Mouse (Mus musculus) hindbrain, embryonic 13.5 days (tissue): ENCODE data around the gene Gm49318. TPM values are rescaled to one million over a fixed set of nuclear protein-coding genes. Genes with fewer than 3 reads are reported as not detected.
A peak's percentile ranks its signal among the peaks of the same experiment; 100 is the strongest.

Experiments
- ATAC-seq: fragments of 200-750 bp; cut with Nextera tagmentation; 2 replicates; pipeline ENCODE4 v1.8.0; 2017; ENCODE audit warnings: moderate TSS enrichment; ENCODE audit not compliant: low FRiP score
- H3K27ac ChIP-seq: fragments of 300-500 bp; sonication (generic); 2 replicates; pipeline ENCODE4 v1.5.1; 2015; ENCODE audit warnings: inconsistent platforms, mild to moderate bottlenecking, moderate library complexity
- H3K27me3 ChIP-seq: fragments of 300-500 bp; sonication (generic); 2 replicates; pipeline ENCODE4 v1.6.1; 2015; ENCODE audit warnings: mild to moderate bottlenecking, inconsistent platforms
- H3K36me3 ChIP-seq: fragments of 300-500 bp; sonication (generic); 2 replicates; pipeline ENCODE4 v1.6.1; 2015; ENCODE audit warnings: mild to moderate bottlenecking, inconsistent platforms
- H3K4me1 ChIP-seq: fragments of 300-500 bp; sonication (generic); replicated peaks from 2 replicates; pipeline ENCODE4 v1.6.1; 2015; ENCODE audit warnings: inconsistent platforms
- H3K4me2 ChIP-seq: fragments of 300-500 bp; sonication (generic); 2 replicates; pipeline ENCODE4 v1.6.1; 2015; ENCODE audit warnings: inconsistent platforms, mild to moderate bottlenecking, moderate library complexity
- H3K4me3 ChIP-seq: fragments of 300-500 bp; sonication (generic); 2 replicates; pipeline ENCODE4 v1.5.1; 2015; ENCODE audit warnings: mild to moderate bottlenecking, inconsistent platforms
- H3K9ac ChIP-seq: fragments of 300-500 bp; sonication (generic); 2 replicates; pipeline ENCODE4 v1.6.1; 2015; ENCODE audit warnings: mild to moderate bottlenecking, inconsistent platforms
- H3K9me3 ChIP-seq: fragments of 300-500 bp; sonication (generic); 2 replicates; pipeline ENCODE4 v1.6.1; 2016; ENCODE audit warnings: inconsistent platforms
- WGBS: fragments of 180-500 bp; shearing (Covaris S2); methylation state at CpG from one replicate; pipeline ENCODE4 v1.1.7; 2015; 5-methylcytosine and 5-hydroxymethylcytosine counted together
- polyA plus RNA-seq: library from polyadenylated mRNA; unstranded; fragments of >200 nt; fragmentation: Nextera tagmentation; extraction: Ambion mirVana; gene quantifications from 2 replicates; pipeline ENCODE4 v1.2.1, GENCODE M21; 2015

Gene Gm49318
- not detected in 2 replicates for polyA plus RNA-seq

DNA sequence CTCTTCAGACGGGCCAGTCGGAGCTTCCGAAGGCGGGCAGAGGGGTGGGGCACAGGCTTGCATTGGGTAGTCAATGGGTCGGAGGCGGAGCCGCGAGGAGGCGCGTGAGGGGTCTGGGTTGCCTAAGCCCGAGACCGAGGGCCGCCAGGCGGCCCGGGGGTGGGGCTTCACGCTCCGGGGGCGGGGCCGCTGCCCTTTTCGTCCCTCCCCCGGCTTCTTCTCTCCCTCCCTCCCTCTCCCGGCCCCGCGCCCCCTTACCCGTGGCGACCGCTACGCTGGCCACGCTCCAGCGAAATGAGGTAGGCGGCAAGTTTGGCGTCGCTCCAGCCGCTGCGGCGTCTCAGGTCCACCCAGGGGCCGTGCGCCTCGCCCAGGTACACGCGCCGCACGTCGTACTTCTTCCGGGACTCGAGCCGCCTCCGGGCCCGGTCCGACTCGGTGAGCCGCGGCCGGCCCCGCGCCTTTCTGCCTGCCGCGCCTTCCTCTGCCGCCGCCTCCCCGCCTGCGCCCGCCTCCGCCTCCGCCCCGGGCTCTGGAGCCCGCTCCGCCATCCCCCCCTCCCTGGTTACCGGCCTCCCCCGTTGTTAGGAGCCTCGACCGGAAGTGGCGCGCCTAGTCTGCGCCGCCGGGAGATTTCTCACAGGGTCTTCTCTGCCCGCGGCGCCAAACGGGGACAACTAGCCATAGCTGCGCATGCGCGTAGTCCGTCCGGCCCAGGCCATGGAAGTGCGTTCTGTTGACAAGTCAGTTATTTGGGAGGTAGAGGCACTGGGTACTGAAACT, at the start of gene Gm49318, which contains the start of gene Zfp653:
TSS of gene Gm49318 (minus strand) at position 469 of the 783 bp plus-strand sequence.
TSS of gene Zfp653 (minus strand) at position 586 of the 783 bp plus-strand sequence.
- peak; percentile 97 for ATAC-seq
- peaks cover 57% of the 10 kb centered on the region for H3K36me3 ChIP-seq
- H3K4me3 ChIP-seq: peak within 1 kb of the TSS; percentile 82
- H3K27ac ChIP-seq: peak within 1 kb of the TSS; percentile 98
- H3K27me3 ChIP-seq: no peaks in the 10 kb centered on the region
- WGBS: under 1% methylated on average over 74 of the region's 87 CpGs
- no peaks in the 10 kb centered on the region for H3K9me3 ChIP-seq
- peak within 1 kb of the TSS; percentile 95 for H3K9ac ChIP-seq
- H3K4me1 ChIP-seq: peaks cover 23% of the 10 kb centered on the region
- peak within 1 kb of the TSS; percentile 58 for H3K4me2 ChIP-seq

DNA sequence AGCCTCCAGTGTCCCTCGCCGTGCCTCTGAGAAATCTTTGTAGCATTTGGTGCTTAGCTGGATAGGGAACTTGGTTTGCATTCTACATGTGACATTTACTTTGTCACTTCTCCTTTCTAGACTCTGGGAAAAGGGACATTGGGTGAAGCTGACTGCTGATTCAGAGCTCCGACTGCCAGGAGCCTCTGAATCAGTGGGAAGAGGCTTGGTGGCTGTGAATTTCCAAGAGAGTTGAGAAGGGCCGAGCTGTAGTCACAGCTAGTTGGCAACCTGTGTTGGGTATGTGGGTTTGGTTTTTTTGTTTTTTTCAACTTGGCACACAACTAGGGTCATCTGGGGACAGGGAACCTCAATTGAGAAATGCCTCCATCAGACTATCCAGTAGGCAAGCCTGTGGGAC, 48.5 kb upstream of the Gm49318 start:
- ATAC-seq: no peak
- no peak overlapping the region for H3K9ac ChIP-seq
- WGBS: 93% methylated on average over 4 of the region's 4 CpGs
- H3K36me3 ChIP-seq: no peaks in the 10 kb centered on the region
- no peak overlapping the region for H3K4me2 ChIP-seq
- H3K4me1 ChIP-seq: peaks cover 23% of the 10 kb centered on the region
- no peak overlapping the region for H3K4me3 ChIP-seq
- no peak overlapping the region for H3K27ac ChIP-seq
- H3K27me3 ChIP-seq: peaks cover 23% of the 10 kb centered on the region
- H3K9me3 ChIP-seq: no peaks in the 10 kb centered on the region

DNA sequence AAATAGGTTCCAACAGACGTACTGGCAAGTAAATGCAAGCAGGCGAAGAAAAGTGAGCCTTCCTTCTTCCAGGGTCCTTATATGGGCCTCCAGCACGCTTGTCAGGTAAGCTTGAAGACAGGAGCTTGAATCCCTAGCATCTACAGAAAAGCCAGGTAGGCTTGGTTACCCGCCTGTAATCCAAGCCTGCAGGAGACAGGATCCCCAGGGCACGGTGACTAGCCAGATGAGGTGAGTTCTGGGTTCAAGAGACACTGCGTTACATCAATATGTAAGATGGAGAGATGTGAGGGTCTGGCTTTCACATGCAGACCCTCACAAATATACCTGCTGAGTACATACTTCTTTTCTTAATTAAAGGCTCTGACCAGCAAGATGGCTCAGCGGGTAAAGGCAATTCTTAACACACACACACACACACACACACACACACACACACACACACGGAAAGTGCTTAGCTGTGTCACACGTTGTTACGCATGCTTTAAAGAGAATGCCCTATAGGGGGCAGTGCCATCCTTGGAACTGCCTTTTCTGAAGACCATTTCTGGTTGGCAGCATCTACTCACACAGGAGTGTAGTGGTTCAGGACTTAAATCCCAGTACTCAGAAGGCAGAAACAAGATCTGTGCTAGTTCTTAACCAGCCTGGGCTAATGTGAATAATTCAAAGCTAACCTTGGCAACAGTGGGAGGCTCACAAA, 46.8 kb upstream of the Gm49318 start:
- H3K4me1 ChIP-seq: peaks cover 26% of the 10 kb centered on the region
- peaks cover 18% of the 10 kb centered on the region for H3K27me3 ChIP-seq
- peak overlapping the region; percentile 91 for H3K4me2 ChIP-seq
- peak; percentile 1; the same call in 1 of the 2 replicates for ATAC-seq
- H3K36me3 ChIP-seq: peaks cover 12% of the 10 kb centered on the region
- H3K27ac ChIP-seq: no peak overlapping the region
- 50% methylated on average over 10 of the region's 10 CpGs for WGBS
- peak overlapping the region; percentile 92 for H3K9ac ChIP-seq
- peak overlapping the region; percentile 94 for H3K4me3 ChIP-seq
- H3K9me3 ChIP-seq: no peaks in the 10 kb centered on the region

DNA sequence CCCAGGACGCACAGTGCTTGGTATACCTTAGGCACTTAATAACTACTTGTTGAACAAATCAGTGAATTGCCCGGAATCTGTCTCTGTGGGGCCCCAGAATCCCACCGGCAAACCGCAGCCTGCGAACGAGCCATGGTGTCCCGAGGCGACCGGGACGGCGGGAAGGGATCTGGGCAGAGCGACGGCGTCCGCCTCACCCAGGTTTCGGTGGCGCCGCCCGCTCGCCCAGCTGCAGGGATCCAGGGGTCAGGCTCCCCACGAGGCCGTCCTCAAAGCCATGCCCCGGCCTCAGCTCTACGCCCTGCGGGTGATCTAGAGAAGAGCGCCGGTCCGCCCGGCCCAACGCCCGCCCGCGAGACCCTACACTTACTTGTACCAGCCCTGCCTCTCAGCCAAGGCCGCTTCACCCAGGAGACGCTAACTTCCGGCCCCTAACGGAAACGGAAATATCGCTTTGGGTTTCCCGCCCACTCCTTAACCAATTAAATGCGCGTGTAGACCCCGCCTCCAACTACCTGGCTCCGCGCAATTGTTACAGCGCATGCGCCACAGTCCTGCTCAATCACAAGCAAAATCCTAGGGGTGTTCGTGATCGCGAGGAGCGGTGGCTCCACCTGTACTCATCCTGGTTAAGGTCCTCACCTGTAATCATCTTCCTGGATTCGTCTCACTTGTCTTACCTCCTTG, 45.8 kb upstream of the Gm49318 start, which contains the start of gene Elof1:
TSS of gene Elof1 (minus strand) at position 433 of the 687 bp plus-strand sequence.
- peak within 1 kb of the TSS; percentile 91 for H3K4me2 ChIP-seq
- peaks cover 22% of the 10 kb centered on the region for H3K36me3 ChIP-seq
- peak; percentile 96 for ATAC-seq
- H3K9me3 ChIP-seq: no peaks in the 10 kb centered on the region
- under 1% methylated on average over 52 of the region's 52 CpGs for WGBS
- H3K4me1 ChIP-seq: peaks cover 26% of the 10 kb centered on the region
- H3K27me3 ChIP-seq: peaks cover 10% of the 10 kb centered on the region; the same call in 1 of the 2 replicates
- peak within 1 kb of the TSS; percentile 94 for H3K4me3 ChIP-seq
- H3K27ac ChIP-seq: peak within 1 kb of the TSS; percentile 80
- peak within 1 kb of the TSS; percentile 92 for H3K9ac ChIP-seq

DNA sequence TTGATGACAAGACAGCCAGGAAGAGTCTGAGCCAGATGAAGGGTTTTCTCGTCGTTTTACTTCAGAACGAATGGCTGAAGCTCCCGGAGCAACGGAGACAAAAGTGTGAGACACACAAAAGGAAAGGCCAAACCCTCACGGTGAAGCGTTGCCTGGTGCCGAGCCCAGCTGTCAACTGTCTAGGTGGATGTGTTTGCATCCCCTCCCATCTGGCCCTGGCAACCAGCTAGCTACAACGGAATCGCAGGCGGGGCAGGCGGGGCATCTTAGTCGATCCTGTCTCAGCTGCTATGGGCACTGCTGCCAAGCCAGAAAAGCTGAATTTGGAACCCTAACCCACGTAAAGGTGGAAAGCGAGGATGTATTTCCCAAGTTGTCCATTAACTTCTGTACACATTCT, 45.0 kb upstream of the Gm49318 start:
- ATAC-seq: no peak
- peaks cover 30% of the 10 kb centered on the region for H3K36me3 ChIP-seq
- H3K4me2 ChIP-seq: peak overlapping the region; percentile 91
- H3K9ac ChIP-seq: peak overlapping the region; percentile 92
- H3K9me3 ChIP-seq: no peaks in the 10 kb centered on the region
- H3K27ac ChIP-seq: peak overlapping the region; percentile 77
- H3K27me3 ChIP-seq: peaks cover 9% of the 10 kb centered on the region; the same call in 1 of the 2 replicates
- 13% methylated on average over 15 of the region's 15 CpGs for WGBS
- H3K4me1 ChIP-seq: peaks cover 26% of the 10 kb centered on the region
- peak overlapping the region; percentile 94 for H3K4me3 ChIP-seq

DNA sequence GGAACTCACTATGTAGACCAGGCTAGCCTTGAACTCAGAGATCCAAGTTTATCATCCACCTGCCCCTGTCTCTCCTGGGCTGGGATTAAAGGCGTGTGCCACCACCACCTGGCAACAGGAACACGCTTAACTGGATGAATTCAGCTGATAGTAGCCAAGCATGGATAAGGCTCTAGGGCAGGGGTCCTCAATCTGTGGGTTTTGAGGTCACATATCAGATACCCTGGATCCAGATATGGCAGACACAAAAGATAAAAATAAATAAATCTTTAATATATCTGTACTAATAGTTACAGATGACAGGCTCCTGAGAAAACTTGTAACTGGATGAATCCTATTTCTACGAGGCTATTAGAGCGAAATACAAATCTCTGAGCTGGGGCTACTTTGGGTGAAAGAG, 44.6 kb upstream of the Gm49318 start:
- Histone ChIP-seq H3K9me3 (no peaks in the 10 kb centered on the region), H3K4me3 (peak overlapping the region; percentile 94), H3K9ac (peak overlapping the region; percentile 92), H3K4me1 (peaks cover 26% of the 10 kb centered on the region), H3K4me2 (peak overlapping the region; percentile 91), H3K27me3 (peaks cover 9% of the 10 kb centered on the region; the same call in 1 of the 2 replicates), H3K27ac (no peak overlapping the region), H3K36me3 (peaks cover 35% of the 10 kb centered on the region)
- no peak for ATAC-seq
- 85% methylated on average over 4 of the region's 4 CpGs for WGBS

DNA sequence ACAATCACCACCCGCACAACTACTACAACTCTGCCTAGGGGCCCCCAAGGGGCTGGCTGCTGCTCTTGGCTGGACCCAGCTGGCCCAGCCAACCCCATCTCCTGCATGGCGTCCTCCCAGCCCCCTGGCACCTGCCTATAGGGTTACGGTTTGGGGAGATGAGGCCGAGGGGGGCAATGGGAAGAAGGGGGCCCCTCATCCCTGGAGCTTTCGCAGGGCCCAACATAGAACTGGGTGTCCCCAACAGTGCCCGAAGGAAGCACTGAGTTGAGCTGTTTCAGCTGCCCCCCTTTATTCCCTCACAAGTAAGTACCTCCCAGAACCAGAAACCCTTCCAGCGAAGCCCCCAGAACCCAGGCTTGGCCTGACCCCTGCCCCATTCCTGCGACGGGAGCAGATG, 37.1 kb upstream of the Gm49318 start:
- Histone ChIP-seq H3K4me3 (no peak overlapping the region), H3K9me3 (no peaks in the 10 kb centered on the region), H3K9ac (no peak overlapping the region), H3K27ac (no peak overlapping the region), H3K4me2 (no peak overlapping the region), H3K36me3 (peaks cover 48% of the 10 kb centered on the region), H3K27me3 (peaks cover 4% of the 10 kb centered on the region; the same call in 1 of the 2 replicates), H3K4me1 (no peaks in the 10 kb centered on the region)
- WGBS: 89% methylated on average over 9 of the region's 9 CpGs
- no peak for ATAC-seq

DNA sequence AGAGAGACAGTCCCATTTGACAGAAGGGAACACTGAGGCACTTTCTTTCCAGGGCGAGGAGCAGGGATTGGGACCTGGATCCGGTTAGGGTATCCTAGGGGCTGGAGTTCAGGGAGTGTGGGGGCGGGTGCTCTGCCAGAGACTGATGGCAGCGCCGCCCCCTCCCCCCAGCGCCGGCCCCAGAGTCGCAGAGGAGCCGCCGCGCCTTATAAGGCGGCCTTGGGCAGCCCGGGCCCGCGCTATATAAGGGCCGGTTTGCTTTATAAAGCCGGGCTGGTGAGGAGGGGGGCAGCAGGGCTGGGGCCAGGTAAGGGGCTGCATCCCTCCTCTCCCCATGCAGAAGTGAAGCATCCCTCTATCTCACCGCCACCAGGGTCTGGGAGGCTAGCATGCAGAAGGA, 28.9 kb upstream of the Gm49318 start:
- Histone ChIP-seq H3K4me3 (no peak overlapping the region), H3K9ac (peak overlapping the region; percentile 29; the same call in 1 of the 2 replicates), H3K9me3 (no peaks in the 10 kb centered on the region), H3K27ac (no peak overlapping the region), H3K4me1 (peaks cover 9% of the 10 kb centered on the region), H3K36me3 (no peaks in the 10 kb centered on the region), H3K4me2 (no peak overlapping the region), H3K27me3 (peaks cover 59% of the 10 kb centered on the region)
- WGBS: 6% methylated on average over 18 of the region's 18 CpGs
- no peak for ATAC-seq

DNA sequence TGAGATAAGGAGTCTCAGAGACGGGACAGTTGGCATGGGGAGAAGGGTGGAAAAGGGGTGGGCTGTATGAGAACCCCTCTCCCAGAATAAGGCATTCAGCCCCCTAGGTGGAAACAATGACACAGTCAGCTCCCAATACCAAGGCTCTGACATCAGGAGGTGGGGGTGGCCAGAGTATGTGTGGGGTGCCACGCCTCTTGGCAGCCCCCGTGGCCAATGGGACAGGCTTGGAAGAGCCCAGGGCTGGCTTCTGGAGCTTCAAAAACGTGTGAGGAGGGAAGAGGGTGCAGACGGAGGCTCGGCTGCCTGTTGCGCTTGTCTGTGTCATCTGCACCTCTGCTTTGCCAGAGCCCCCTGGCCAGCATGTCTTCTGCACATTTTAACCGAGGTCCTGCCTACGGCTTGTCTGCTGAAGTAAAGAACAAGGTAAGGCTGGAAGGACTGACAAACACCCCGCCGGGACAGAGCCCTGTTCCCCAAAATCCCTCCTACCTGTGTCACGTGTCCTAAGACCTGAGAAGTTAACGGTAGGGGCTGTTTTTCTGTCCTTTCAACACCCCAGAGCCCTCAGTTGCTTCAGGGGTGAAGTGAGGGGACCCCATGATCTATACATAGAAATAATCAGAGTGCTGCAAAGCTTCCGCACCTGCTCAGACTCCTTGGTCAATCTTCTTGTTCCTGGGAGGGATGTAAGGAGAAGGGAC, 28.1 kb upstream of the Gm49318 start, which contains the start of gene Cnn1:
TSS of gene Cnn1 (plus strand) at position 224 of the 704 bp plus-strand sequence.
- H3K4me1 ChIP-seq: peaks cover 9% of the 10 kb centered on the region
- no peaks in the 10 kb centered on the region for H3K36me3 ChIP-seq
- no peaks in the 10 kb centered on the region for H3K9me3 ChIP-seq
- WGBS: 12% methylated on average over 14 of the region's 14 CpGs
- no peak for ATAC-seq
- no peak within 1 kb of the TSS for H3K4me2 ChIP-seq
- H3K9ac ChIP-seq: peak within 1 kb of the TSS; percentile 29; the same call in 1 of the 2 replicates
- H3K27me3 ChIP-seq: peaks cover 59% of the 10 kb centered on the region
- no peak within 1 kb of the TSS for H3K4me3 ChIP-seq
- H3K27ac ChIP-seq: no peak within 1 kb of the TSS

DNA sequence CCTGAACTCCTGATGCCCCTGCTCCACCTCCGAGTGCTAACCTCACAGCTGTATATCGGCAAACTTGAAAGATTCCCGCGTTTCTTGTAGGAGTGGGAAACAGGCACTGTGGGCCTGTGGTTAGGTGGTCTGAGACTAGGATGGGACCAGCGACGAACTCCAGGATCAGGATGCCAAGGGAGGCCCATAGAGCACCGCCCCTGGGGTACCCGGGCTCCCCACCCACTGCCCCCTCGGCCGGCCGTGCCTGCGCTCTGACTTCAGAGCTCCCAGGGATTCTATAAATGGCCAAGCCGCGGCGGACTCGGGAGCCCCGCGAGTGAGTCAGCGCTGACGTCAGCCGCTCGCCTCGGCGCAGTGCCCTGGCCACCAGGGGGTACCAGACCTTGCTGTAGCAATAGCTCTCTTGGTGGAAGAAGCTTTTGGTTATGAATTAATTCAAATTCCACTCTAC, 24.8 kb upstream of the Gm49318 start:
- Histone ChIP-seq H3K9me3 (no peaks in the 10 kb centered on the region), H3K4me3 (peak overlapping the region; percentile 35), H3K4me1 (peaks cover 9% of the 10 kb centered on the region), H3K27me3 (peaks cover 49% of the 10 kb centered on the region), H3K36me3 (no peaks in the 10 kb centered on the region), H3K9ac (peak overlapping the region; percentile 69), H3K4me2 (peak overlapping the region; percentile 68), H3K27ac (no peak overlapping the region)
- WGBS: 2% methylated on average over 24 of the region's 24 CpGs
- ATAC-seq: peak; percentile 68; the same call in 1 of the 2 replicates

DNA sequence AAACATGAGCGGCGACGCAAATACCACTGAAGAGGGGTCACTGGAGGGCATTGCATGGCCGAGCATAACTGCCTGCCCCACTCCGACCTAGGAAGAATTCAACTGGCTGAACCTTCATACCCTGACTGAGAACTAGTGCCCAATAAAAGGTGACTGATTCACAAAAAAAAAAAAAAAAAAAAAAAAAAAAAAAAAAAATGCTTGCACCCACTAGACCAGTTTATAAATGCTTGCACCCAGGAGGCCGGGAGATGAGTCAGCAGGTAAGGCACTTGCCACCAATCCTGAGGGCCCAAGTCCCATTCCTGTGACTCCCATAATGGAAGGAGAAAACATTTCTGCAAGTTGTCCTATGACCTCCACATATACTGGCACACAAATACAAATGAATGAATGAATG, 21.7 kb upstream of the Gm49318 start:
- H3K27me3 ChIP-seq: peaks cover 18% of the 10 kb centered on the region
- 94% methylated on average over 6 of the region's 6 CpGs for WGBS

More for the DNA sequence above, 21.7 kb upstream of the Gm49318 start:
- Histone ChIP-seq H3K4me1 (peaks cover 5% of the 10 kb centered on the region), H3K4me2 (no peak overlapping the region), H3K9ac (no peak overlapping the region), H3K9me3 (no peaks in the 10 kb centered on the region), H3K36me3 (no peaks in the 10 kb centered on the region), H3K4me3 (no peak overlapping the region), H3K27ac (no peak overlapping the region)
- no peak for ATAC-seq
